25 mouse cellular contexts compared by ENCODE assay signal in genomic region chr7:42832221-42832620, GRCm38 (mm10). TPM values are rescaled to one million over a fixed set of nuclear protein-coding genes. Genes with fewer than 3 reads are reported as not detected.
"Had no signal": no experiment of that assay in that cellular context is flagged by ENCODE, and none has a peak within 500 bp of the region (broad histone marks: within the 10 kb centered on the region; RNA-seq: fewer than 3 reads in every experiment).

No protein-coding gene starts in this region.

- H3K36me3 ChIP-seq: neural tube, embryonic 12.5 days; neural tube, embryonic 13.5 days; neural tube, embryonic 15.5 days; stomach, embryonic 15.5 days had no signal

- H3K4me2 ChIP-seq: neural tube, embryonic 12.5 days; neural tube, embryonic 13.5 days; neural tube, embryonic 15.5 days; stomach, embryonic 15.5 days had no signal

- H3K9ac ChIP-seq: neural tube, embryonic 12.5 days; neural tube, embryonic 13.5 days; neural tube, embryonic 15.5 days; stomach, embryonic 15.5 days had no signal

- H3K4me3 ChIP-seq: neural tube, embryonic 12.5 days; neural tube, embryonic 13.5 days; neural tube, embryonic 15.5 days; stomach, embryonic 15.5 days had no signal

- H3K27ac ChIP-seq: neural tube, embryonic 12.5 days; neural tube, embryonic 13.5 days; neural tube, embryonic 15.5 days; stomach, embryonic 15.5 days had no signal

- H3K9me3 ChIP-seq: stomach, embryonic 15.5 days had no signal

- H3K27me3 ChIP-seq: neural tube, embryonic 12.5 days; neural tube, embryonic 13.5 days; neural tube, embryonic 15.5 days; stomach, embryonic 15.5 days had no signal

- DNase-seq: retina, postnatal 1 day; right cerebral cortex, adult 18-20 months; right cerebral cortex, postnatal 14 days; right cerebral cortex, postnatal 25 days; right cerebral cortex, postnatal 4 days; spleen, adult 18-20 months; thymus, adult 18-20 months; thymus, adult 2 months; thymus, postnatal 14 days; thymus, postnatal 25 days; thymus, postnatal 36 days; thymus, postnatal 4 days had no signal

- H3K4me1 ChIP-seq: neural tube, embryonic 12.5 days; neural tube, embryonic 13.5 days; neural tube, embryonic 15.5 days; stomach, embryonic 15.5 days had no signal

RNA-seq across cellular contexts. Expression of gene Gm2381, which starts 34.8 kb away (rescaled TPM):
- polyA plus RNA-seq: neural tube, embryonic 11.5 days; neural tube, embryonic 12.5 days; neural tube, embryonic 13.5 days; neural tube, embryonic 14.5 days; neural tube, embryonic 15.5 days; small intestine, adult 2 months; spleen, adult 2 months; stomach, embryonic 14.5 days; stomach, embryonic 15.5 days; stomach, embryonic 16.5 days; thymus, adult 2 months; thymus, postnatal 0 days; urinary bladder, adult 2 months had no signal

RNA-seq across cellular contexts. Expression of gene Vmn2r62, which starts 38.9 kb away (rescaled TPM):
- polyA plus RNA-seq: neural tube, embryonic 11.5 days; neural tube, embryonic 12.5 days; neural tube, embryonic 13.5 days; neural tube, embryonic 14.5 days; neural tube, embryonic 15.5 days; small intestine, adult 2 months; spleen, adult 2 months; stomach, embryonic 14.5 days; stomach, embryonic 15.5 days; stomach, embryonic 16.5 days; testis, adult 2 months; thymus, adult 2 months; thymus, postnatal 0 days; urinary bladder, adult 2 months had no signal
